Mouse (Mus musculus) midbrain, embryonic 11.5 days (tissue): ENCODE measurements around the gene Nap1l3. TPM values are rescaled to one million over a fixed set of nuclear protein-coding genes. Genes with fewer than 3 reads are reported as not detected.
A peak's percentile ranks its signal among the peaks of the same experiment; 100 is the strongest.

Experiments
- ATAC-seq: fragments of 200-750 bp; cut with Nextera tagmentation; 2 replicates; pipeline ENCODE4 v1.8.0; 2017; ENCODE audit warnings: moderate TSS enrichment, moderate library complexity; ENCODE audit not compliant: low FRiP score
- DNase-seq: peaks from one replicate; pipeline ENCODE4 v3.0.0; 2015; ENCODE audit warnings: low spot score; ENCODE audit errors: missing footprints
- H3K27ac ChIP-seq: fragments of 300-500 bp; sonication (generic); 2 replicates; pipeline ENCODE4 v1.5.1; 2014; ENCODE audit warnings: low read depth, low read length
- H3K27me3 ChIP-seq: fragments of 300-500 bp; sonication (generic); 2 replicates; pipeline ENCODE4 v1.6.1; 2014; ENCODE audit warnings: mild to moderate bottlenecking, low read length, moderate library complexity, mixed read lengths; ENCODE audit not compliant: control insufficient read depth, insufficient read depth
- H3K36me3 ChIP-seq: fragments of 300-500 bp; sonication (generic); 2 replicates; pipeline ENCODE4 v1.6.1; 2014; ENCODE audit warnings: mild to moderate bottlenecking, low read length, moderate library complexity, mixed read lengths; ENCODE audit not compliant: control insufficient read depth, insufficient read depth
- H3K4me1 ChIP-seq: fragments of 300-500 bp; sonication (generic); 2 replicates; pipeline ENCODE4 v1.6.1; 2014; ENCODE audit warnings: low read length; ENCODE audit not compliant: control insufficient read depth, insufficient read depth
- H3K4me2 ChIP-seq: fragments of 300-500 bp; sonication (generic); 2 replicates; pipeline ENCODE4 v1.6.1; 2014; ENCODE audit warnings: mild to moderate bottlenecking, moderate library complexity
- H3K4me3 ChIP-seq: fragments of 300-500 bp; sonication (generic); 2 replicates; pipeline ENCODE4 v1.5.1; 2014; ENCODE audit warnings: low read depth, low read length
- H3K9ac ChIP-seq: fragments of 300-500 bp; sonication (generic); 2 replicates; pipeline ENCODE4 v1.6.1; 2014; ENCODE audit warnings: low read length
- H3K9me3 ChIP-seq: fragments of 300-500 bp; sonication (generic); 2 replicates; pipeline ENCODE4 v1.6.1; 2016; ENCODE audit warnings: low read length; ENCODE audit not compliant: control insufficient read depth
- WGBS: fragments of 180-500 bp; shearing (Covaris S2); extraction: QIAGEN DNeasy Blood & Tissue Kit; methylation state at CpG from one replicate; pipeline ENCODE4 v1.1.7; 2014; 5-methylcytosine and 5-hydroxymethylcytosine counted together
- polyA plus RNA-seq: library from polyadenylated mRNA; unstranded; fragments of >200 nt; fragmentation: Nextera tagmentation; extraction: Ambion mirVana; gene quantifications from 2 replicates; pipeline ENCODE4 v1.2.1, GENCODE M21; 2014

Nap1l3 gene
- polyA plus RNA-seq, result 11.8 and 16.6 TPM in 2 replicates

GRCm38 (mm10) chrX:122396781-122397581, at the start of gene Nap1l3:
Nap1l3 (minus strand) TSS chrX:122397401.
- H3K9me3 ChIP-seq, result no peaks in the 10 kb centered on the region
- peak within 1 kb of the TSS; percentile 48 for H3K4me3 ChIP-seq
- H3K9ac ChIP-seq, result peak within 1 kb of the TSS; percentile 51
- DNase-seq (peak; percentile 94), ATAC-seq (peak; percentile 99)
- H3K4me2 ChIP-seq, result peak within 1 kb of the TSS; percentile 35
- WGBS, result 11% methylated on average over 36 of the region's 39 CpGs
- no peaks in the 10 kb centered on the region for H3K36me3 ChIP-seq
- no peaks in the 10 kb centered on the region for H3K27me3 ChIP-seq
- no peaks in the 10 kb centered on the region for H3K4me1 ChIP-seq
- no peak within 1 kb of the TSS for H3K27ac ChIP-seq

GRCm38 (mm10) chrX:122397652-122398051, 451 bp upstream of the Nap1l3 start:
- DNase-seq (no peak), ATAC-seq (peak; percentile 30)
- no peak overlapping the region for H3K9ac ChIP-seq
- H3K27me3 ChIP-seq, result no peaks in the 10 kb centered on the region
- 21% methylated on average over 8 of the region's 8 CpGs for whole genome bisulfite sequencing
- H3K36me3 ChIP-seq, result no peaks in the 10 kb centered on the region
- H3K4me2 ChIP-seq, result peak overlapping the region; percentile 35
- H3K4me3 ChIP-seq, result peak overlapping the region; percentile 48
- no peaks in the 10 kb centered on the region for H3K4me1 ChIP-seq
- no peaks in the 10 kb centered on the region for H3K9me3 ChIP-seq
- H3K27ac ChIP-seq, result no peak overlapping the region
